Mouse (Mus musculus) embryo, embryonic 11.5 days (tissue): ENCODE data around the gene Syvn1.

Experiments
- DNase-seq: peaks from one replicate; pipeline ENCODE4 v3.0.0-alpha.2; 2012; ENCODE audit warnings: low read depth, low spot score

Gene Syvn1

DNA sequence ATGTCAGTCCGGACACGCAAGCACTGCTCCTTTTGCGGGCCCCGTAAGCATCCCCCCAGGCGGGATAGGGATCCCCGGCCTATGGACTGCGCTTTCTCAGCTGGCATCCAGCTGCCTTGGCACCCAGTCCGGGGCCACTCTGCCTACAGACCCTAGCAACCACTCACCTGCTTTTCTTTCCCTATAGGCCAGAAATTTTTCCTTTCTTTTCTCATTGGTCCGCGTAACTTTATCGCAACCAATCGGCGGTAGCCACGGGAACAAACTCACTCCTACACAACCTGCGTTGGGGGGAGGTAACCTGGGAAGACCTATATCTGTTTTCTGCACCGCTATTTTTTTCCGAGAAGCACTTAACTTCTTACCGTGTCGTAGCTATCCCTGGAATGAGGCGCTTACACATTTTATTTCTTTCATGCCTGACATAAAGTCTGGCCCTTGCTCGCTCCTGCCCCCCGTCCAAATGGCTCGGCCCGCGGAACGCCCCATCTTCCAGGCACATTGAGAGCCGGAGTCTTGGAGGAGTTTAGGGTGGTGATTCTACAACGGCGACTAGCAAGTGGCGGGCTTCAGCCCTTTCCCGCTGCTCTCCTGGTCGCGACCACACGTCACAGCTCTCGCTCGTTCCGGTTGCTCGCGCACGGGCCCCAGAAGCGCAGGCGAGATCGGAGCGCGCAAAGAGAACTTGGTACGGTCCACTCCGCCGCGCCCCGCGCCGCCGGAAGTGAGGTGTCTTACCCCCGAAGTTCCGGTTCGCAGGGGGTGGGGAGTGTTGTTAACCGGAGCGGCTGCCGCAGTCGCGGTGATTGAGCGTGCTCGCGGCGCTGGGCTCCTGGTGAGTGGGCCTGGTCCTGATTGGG lies at the start of gene Syvn1:
Gene Syvn1, plus strand, starts transcription at position 283 of the 860 bp plus-strand sequence.
- DNase-seq: peak; percentile 87

DNA sequence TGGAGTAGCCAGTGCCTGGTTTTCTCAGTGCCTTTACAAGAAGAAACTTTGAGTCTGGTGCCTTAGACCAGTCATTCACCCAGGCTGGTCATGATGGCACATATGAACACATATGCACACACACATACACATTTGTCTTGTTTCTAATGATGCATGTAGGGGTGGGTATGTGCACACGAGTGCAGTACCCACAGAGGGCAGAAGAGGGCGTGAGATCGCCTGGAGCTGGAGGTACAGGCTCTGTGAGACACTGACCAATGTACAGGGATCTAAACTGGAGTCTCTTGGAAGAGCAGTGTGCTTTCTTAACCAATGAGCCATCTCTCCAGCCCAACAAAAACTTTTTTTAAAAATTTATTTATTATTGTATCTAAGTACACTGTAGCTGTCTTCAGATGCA lies 48.2 kb upstream of the Syvn1 start:
- DNase-seq: no peak

DNA sequence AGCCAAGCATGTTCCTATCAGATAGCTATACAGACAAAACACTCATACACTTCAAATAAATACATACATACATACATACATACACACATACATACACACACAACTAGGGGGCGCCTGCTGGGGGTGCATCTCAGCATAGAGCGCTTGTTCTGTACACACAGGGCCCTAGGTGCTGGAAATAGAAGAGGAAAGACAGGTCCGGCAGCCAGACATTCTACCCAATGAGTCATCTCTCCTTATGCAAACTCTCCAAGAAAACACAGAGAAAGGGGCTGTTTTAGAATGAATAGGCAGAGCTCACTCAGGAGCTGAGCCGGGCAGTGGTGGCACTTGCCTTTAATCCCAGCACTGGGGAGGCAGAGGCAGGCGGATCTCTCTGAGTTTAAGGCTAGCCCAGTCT lies 46.4 kb upstream of the Syvn1 start:
- no peak for DNase-seq

DNA sequence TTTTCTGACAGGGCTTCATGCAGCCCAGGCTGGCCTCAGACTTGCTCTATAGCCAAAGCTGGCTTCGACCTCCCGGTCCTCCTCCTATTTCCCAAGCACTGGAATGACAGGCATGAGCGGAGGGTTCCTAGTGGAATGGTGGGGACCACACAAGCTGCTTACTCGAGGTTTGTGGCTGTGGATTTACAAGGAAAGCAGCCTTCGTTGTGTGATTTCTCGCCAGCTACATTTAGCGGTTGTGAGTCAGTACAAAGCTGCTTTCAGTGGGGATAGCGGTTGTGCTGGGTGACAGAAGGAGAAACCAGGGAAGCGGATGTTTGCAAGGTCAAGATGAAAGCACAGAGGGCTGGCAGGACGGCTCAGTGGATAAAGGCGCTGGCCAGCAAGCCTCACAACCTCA lies 40.8 kb upstream of the Syvn1 start:
- no peak for DNase-seq

DNA sequence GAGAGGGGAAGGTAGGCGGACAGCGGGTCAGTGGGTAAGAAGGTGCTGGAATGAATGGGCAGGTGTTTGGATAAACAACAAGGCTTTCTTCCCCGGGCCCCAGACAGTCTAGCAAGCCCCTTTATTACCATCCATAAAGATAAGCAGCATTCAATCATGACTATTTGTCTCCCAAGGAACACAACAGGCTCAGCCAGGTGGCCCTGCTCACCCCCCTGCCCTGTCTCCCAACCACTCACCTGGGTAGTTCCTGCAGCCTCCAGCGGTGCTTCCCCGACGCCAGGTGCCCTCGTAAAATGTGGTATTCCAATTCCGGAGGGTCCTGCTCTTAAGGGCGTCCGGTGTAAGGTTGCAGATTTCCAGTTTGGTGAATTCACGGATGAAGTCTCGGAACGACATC lies 39.4 kb upstream of the Syvn1 start:
- DNase-seq: no peak

DNA sequence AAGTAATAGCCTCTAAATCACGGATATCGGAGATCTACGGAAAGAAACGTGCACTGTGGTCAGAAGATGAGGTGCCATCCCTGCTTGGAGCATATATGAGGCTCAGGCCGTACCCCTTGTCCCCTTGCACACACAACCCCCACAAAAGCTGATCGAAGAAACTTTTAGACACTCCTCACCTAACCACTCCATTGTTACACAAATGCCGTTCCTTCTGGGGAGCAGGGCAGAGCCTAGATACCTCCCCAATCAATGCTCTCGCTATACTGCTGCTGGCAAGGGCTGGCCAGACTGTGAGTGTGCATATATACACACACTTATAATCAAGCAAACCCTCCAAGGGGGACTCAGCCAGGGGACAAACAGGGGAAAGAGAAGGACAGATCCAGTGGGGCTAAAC lies 37.2 kb upstream of the Syvn1 start:
- no peak for DNase-seq

DNA sequence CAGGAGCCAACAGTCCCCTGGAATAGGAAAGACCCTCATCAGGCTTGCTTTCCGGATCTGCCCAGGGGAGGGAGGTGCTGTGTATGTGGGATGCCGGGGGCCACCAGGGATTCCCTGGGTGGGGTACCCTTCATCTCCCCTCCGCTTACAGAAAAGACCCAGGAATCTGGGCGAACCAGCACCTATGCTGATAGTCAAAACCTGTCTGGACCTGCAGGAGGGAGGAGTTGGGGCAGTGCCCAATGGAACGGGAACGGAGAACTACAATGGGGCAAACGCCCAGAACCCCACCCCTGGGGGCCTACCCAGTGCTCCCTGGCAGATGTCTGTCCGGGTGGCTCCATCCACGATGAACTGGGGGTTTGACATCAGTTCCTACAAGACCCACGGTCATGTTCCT lies 32.7 kb upstream of the Syvn1 start:
- no peak for DNase-seq

DNA sequence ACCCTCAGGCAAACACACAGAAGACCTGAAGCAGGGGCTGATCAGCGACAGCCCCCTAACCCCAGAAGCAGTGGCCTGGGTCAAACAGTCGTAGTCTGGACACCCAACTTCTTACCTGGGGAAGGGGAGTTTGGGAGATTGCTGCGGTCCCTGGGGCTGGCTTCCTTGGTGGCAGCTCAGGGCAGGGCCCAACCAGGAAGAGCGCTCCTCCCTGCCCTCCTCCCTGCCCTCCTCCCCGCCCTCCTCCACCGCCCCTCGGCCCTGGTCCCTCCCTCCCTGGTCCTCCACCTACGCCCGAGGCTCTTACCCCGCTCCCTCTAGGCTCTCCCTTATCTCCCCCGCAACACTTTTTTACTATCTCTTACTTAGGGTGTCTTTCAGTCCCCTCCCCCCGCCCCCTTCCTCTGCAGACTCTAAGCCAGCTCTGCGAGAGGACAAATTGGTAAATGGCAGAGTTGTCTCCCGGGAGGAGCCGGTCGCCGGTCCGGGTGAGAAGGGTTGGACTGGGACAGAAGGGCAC lies 31.3 kb upstream of the Syvn1 start:
- DNase-seq: peak; percentile 44

DNA sequence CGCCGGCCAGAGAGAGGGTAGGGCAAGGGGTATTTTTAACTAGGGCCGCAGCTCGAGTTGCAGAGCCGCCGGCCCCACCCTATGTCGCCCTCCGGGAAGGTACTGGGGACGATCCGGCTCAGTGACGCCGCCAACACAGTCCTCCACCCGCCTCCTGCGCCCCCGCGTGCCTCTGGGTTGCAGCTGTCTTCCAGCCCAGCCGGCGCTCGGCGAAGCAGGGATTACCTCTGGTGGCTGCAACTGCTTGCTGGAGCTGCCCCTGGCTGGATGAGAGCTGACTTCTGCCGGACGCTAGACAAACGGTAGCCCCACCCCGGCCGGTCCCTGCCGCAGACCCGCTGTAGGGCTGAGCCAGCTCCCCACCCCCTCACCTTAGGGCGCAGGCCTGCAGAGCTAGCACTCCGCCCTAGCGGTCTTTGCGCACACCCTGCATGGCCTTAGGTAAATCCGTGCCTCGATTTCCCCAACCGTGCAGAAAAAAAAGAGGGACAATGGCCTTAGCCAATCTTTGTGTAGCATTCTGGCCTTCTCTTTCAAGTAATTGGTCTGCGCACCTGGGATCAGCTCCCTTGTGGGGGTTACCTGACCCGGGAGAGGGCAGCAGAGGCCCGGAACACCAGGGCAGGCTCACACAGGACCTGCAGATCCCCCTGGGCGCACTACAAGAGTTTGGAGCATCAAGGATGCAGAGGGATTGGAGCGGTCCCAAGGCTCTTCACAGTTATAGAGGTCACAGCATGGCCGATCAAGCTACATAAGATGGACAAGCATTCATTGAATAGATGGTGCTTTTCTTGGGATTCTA lies 30.7 kb upstream of the Syvn1 start, which contains the start of gene Capn1:
Gene Capn1, minus strand, starts transcription at position 387 of the 805 bp plus-strand sequence.
- DNase-seq: peak; percentile 46

DNA sequence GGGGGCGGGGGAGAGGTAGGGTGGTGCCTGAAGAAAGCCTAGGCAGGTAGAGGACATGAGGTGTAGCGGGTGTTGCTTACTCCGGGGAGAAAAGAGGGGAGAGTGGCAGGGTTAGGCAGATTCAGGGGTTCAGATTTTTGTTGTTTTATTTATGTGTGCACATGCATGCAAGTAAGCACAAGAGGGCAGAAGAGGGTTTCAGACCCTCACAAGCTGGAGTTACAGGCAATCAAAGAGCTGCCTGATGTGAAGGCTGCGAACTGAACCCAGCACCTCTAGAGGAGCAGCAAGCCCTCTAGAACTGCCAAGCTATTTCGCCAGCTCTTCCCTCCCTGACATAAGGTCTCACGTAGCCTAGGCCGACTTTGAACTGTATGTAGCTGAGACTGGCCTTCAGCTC lies 29.8 kb upstream of the Syvn1 start:
- no peak for DNase-seq

DNA sequence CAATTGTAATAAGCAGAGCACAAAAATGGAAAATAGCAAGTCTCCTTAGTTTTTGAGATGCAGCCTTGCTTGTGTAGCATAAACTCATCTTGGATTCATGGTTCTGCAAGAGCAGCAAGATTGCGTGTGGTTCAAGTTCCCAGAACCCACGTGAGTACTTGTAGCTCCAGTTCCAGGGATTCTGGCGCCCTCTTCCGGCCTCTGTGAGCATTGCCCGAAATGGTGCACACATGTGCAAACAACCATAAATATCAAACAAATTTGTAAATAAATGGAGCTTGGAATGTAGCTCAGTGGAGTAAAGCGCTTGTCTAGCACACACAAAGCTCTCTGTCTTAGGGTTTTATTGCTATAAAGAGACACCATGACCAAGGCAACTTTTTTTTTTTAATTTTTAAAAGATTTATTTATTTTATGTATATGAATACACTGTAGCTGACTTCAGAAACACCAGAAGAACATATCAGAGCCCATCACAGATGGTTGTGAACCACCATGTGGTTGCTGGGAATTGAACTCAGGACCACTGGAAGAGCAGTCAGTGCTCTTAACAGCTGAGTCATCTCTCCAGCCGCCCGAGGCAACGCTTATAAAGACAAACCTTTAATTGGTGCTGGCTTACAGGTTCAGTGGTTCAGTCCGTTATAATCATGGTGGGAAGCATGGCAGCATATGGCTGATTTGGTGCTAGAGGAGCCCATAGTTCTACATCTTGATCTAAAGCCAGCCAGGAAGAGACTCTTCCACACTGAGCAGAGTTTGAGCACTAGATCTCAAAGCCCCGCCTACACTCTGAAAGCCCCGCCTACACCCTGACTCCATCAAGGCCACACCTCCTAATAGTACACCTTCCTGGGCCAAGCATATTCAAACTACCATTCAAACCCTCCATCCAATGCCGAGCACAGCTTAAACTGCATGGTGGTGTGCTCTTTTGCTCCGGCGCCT lies 28.0 kb upstream of the Syvn1 start:
- DNase-seq: peak; percentile 69

DNA sequence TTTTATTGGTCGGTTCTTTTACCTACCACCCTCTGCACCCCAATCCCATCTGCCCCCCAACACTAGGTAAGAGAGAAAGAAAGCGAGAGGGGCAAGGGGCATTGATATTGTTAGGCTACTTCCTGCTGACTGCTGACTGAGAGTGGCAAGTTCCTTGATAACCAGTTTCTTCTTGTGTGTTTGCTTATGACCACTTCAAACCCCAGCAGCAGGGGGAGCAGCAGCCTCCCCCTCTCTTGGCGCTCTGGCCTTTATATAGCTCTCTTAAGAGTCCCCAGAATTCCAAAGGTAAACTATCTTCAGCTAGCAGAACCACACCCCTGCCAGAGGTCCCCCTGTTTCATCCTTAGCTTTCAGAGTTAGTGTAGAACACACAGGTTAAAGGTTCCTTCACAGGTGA lies 26.1 kb upstream of the Syvn1 start:
- no peak for DNase-seq

DNA sequence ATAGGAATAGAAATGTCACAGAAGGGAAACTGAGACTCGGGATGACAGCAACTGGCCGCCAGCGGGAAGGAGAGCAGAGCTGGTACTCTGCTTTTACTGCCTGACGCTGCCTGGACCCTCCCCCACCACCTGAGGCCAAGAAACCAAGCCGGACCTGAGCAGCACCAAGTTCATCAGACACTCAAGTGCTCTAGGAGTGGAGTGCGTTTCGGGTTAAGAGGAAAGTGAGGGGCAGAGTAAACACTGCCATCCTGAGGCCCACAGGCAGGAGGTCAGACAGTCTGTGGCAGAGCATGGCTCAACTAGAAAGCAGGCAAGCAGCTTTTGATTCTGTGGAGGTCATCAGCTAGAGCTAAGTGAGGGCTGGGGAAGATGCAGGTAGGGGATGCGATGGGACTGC lies 23.3 kb upstream of the Syvn1 start:
- no peak for DNase-seq

DNA sequence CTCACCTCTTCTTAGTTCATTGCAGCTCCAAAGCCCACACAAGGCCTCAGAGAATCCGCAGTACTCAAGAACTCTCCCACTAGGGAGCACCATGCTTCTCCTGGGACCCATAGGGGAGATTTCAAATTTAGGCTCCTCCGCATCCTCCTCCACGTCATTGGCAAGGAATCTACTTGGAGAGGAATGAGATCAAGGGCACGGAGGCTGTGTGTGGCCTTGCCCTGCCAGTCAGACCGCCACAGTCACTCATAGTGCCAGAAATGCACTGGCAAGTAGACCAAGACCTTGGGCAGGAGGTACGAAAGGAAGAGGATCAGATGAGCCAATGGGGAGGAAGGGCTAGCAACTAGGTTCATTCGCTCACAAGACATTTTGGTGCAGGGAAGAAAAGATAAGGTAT lies 22.4 kb upstream of the Syvn1 start:
- no peak for DNase-seq

DNA sequence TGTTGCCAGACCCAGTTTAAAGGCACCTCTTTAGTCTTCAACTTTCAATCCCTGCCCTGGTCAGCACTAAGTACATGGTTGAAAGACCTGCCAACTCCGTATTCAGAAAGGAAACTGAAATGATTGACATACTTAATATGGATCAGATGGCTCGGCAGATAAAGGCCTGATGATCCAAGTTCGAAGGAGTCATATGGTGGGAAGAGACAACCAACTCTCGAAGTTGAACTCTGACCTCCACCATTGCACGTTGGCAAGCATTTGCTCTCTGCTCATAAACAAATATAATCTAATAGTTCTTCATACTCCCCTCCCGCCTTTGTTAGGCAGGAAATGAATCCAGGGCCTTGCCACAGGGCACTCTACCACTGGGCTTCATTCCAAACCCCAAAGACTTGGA lies 17.4 kb upstream of the Syvn1 start:
- no peak for DNase-seq

DNA sequence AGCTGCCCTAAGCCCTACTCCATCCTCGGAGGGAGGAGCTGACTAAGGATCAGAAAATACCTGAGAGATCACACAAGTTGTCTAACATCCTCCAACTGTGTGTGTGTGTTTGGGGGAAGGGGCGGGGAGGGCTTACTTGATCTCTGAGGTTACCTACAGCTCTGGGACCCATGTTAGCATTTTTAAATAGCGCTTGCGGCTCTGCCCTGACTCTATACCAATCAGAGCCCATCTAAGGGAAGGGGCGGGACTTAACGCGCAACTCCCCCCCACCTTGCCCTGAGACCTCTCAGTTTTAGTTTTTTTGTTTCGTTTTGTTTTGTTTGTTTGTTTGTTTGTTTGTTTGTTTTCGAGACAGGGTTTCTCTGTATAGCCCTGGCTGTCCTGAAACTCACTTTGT lies 16.9 kb upstream of the Syvn1 start:
- DNase-seq: no peak

DNA sequence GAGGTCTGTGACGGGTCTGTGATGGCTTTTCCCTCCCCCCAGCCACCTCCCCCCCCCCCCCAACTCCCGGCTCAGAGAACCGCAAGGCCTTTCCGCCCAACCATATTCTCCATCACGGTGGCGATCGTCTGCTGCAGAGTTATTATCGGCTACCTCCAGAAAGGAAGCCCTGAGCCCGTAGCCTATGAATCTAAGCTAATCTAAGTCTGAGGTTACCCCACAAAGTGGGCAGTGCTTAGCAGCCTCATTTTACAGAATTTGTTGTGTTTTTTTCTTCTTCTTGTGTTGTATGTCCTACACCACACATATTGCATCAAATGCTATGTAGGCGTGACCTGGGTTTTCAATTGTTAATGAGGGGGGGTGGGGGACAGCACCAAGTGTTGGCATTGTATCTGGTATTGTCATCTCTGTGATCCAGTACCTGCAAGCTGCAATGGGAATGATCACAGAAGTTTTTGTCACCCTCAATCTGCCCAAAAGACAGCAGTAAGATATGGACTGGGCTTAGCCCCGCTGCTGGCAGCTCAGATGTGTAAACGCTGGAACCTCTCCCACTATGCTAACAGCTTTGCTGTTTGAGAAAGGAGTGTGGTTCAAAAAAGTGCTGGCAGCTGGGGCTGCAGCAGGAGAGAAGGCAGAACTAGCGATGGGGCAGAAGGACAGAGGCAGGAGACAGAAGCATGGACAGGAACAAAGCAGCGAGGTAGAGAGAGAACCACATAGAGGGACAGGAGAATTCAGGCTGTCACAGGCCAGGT lies 15.7 kb upstream of the Syvn1 start:
- DNase-seq: no peak

DNA sequence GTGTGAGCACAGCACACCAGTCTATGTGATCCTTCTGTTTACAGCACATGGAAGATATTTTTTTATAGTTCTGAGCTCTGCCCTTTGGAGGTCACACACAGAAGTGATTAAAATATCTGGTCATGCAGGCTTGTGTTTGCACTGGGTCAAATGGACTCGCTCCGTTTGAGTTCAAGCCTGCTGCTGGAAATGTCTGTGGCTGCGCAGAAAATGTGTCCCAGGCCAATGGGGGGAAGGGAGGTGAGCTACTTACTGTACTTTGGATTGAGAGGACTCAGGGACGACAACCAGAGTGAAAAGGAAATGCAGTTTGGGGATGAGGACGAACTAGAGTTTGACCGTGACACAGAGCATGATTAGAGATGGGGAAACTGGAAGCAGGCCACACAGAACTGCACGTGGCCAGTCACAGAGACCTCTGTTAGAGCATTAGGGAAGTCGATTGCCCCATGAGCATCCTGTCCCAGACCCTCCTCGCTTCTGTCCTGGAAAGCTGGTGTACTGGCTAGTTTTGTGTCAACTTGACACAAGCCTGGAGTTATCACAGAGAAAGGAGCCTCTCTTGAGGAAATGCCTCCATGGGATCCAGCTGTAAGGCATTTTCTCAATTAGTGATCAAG lies 10.3 kb upstream of the Syvn1 start:
- DNase-seq: no peak

DNA sequence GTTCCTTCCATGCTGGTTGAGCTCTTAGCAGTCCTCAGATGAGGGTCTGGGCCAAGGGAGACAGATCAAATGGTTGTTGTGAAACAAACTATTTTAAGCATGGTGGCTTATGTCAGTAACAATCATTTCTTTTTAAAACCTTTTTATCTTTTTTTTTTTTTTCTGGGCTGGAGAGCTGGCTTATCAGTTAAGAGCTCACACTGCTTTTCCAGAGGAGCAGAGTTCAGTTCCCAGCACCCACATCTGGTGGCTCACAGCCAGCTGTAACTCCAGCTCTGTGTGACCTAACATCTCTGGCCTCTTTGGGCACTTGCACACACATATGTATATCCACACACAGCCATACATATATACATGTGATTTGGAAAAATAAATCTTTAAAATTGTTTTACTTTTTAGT lies 8.7 kb upstream of the Syvn1 start:
- DNase-seq: no peak

DNA sequence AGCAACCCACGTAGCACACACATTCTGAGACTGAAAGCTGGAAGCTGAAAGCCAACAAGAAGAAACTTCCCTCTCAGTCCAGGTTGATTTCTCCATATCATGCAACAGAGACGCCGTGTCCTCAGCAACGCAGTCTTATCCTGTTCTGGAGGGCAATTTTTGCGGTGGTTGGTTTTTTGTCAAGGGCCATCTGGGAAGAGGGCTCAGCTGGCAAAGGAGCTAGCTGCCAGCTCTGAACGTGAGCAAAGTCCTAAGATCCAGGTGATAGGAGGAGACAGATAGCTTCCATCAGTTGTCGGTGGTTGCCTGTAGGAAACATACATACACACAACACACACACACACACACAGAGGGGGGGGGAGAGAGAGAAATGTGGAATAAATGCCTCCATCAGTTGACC lies 8.1 kb upstream of the Syvn1 start:
- no peak for DNase-seq
